Mouse (Mus musculus): Measurements from ENCODE around the gene Vti1a. TPM values are rescaled to one million over a fixed set of nuclear protein-coding genes. Genes with fewer than 3 reads are reported as not detected.

Gene Vti1a
- polyA plus RNA-seq, 1 experiment = not detected

GRCm38 (mm10) chr19:55499179-55499863 is 183.2 kb downstream of the Vti1a start:
- Histone ChIP-seq H3K4me1 (ENCODE audit: control insufficient read depth, insufficient read depth, low read length) (no peaks in the 10 kb centered on the region), H3K4me3 (ENCODE audit: insufficient read depth, low read depth, low read length) (no peak overlapping the region), H3K27ac (ENCODE audit: insufficient read depth, low read depth, low read length) (no peak overlapping the region)
- no peak for TF ChIP-seq POLR2A (IDR thresholded peaks at IDR 0.05; ENCODE audit: insufficient read depth, low read depth, low read length)
- 86% methylated on average over 18 of the region's 18 CpGs for WGBS

GRCm38 (mm10) chr19:55501985-55502384 is 185.9 kb downstream of the Vti1a start:
- WGBS = 73% methylated on average over 4 of the region's 4 CpGs
- TF ChIP-seq POLR2A (IDR thresholded peaks at IDR 0.05; ENCODE audit: insufficient read depth, low read depth, low read length) (no peak), CTCF (IDR thresholded peaks at IDR 0.05; ENCODE audit: insufficient read depth, low read depth, low read length) (no peak)
- no peak overlapping the region for H3K4me3 ChIP-seq (ENCODE audit: insufficient read depth, low read depth, low read length)
- H3K4me1 ChIP-seq (ENCODE audit: control insufficient read depth, insufficient read depth, low read length) = no peaks in the 10 kb centered on the region
- H3K27ac ChIP-seq (ENCODE audit: insufficient read depth, low read depth, low read length) = no peak overlapping the region

DNA sequence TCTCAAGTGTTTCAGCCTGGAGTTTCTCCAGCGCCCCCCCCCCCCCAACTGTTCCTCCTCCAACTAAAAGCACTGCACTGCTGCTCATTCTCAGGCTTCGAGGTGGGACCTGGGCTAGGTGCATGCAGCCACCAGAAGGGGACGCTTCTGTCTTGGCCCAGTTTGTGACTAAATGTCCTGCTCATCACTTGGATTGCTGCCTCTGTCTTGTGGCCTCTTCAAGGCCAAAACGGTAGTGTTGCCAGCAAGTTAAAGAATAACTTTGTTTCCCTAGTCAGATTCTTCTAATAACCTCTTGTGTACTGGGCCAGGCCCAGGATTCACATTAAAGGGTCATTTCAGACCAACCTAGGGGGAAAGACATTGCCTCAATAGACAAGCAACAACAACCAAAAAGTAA is 187.7 kb downstream of the Vti1a start:
- no peak for TF ChIP-seq POLR2A (IDR thresholded peaks at IDR 0.05; ENCODE audit: insufficient read depth, low read depth, low read length)
- TF ChIP-seq CTCF (IDR thresholded peaks at IDR 0.05; ENCODE audit: insufficient read depth, low read depth, low read length) = no peak
- WGBS = 83% methylated on average over 4 of the region's 4 CpGs
- Histone ChIP-seq H3K27ac (ENCODE audit: insufficient read depth, low read depth, low read length) (no peak overlapping the region), H3K4me1 (ENCODE audit: control insufficient read depth, insufficient read depth, low read length) (peaks cover 3% of the 10 kb centered on the region; the same call in 1 of the 2 replicates), H3K4me3 (ENCODE audit: insufficient read depth, low read depth, low read length) (no peak overlapping the region)

DNA sequence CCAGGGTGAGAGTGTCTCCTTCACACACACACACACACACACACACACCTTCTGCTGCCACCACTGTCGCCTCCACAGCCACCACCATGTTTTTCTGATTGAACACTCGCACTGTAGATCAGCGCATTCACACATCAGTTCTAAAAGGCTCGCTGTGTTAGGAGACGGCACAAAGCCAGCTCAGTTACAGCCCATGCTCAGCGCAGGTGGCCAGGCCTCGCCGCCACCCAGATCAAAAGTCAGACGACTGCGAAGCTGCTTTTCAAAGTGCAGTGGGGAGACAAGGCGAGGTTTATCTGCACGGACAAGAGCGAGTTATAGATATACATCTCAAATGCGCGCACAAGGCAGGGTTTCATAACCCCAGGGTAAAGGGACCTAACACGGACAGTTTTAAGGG is 191.7 kb downstream of the Vti1a start:
- Histone ChIP-seq H3K4me1 (ENCODE audit: control insufficient read depth, insufficient read depth, low read length) (peaks cover 3% of the 10 kb centered on the region; the same call in 1 of the 2 replicates), H3K4me3 (ENCODE audit: insufficient read depth, low read depth, low read length) (no peak overlapping the region), H3K27ac (ENCODE audit: insufficient read depth, low read depth, low read length) (no peak overlapping the region)
- WGBS = 82% methylated on average over 16 of the region's 16 CpGs
- TF ChIP-seq CTCF (IDR thresholded peaks at IDR 0.05; ENCODE audit: insufficient read depth, low read depth, low read length) = no peak
- TF ChIP-seq POLR2A (IDR thresholded peaks at IDR 0.05; ENCODE audit: insufficient read depth, low read depth, low read length) = no peak

- Histone ChIP-seq H3K4me3 (ENCODE audit: insufficient read depth, low read depth, low read length) (no peak overlapping the region), H3K27ac (ENCODE audit: insufficient read depth, low read depth, low read length) (no peak overlapping the region), H3K4me1 (ENCODE audit: control insufficient read depth, insufficient read depth, low read length) (peaks cover 3% of the 10 kb centered on the region; the same call in 1 of the 2 replicates)
- 92% methylated on average over 4 of the region's 4 CpGs for WGBS
- TF ChIP-seq CTCF (IDR thresholded peaks at IDR 0.05; ENCODE audit: insufficient read depth, low read depth, low read length) (no peak), POLR2A (IDR thresholded peaks at IDR 0.05; ENCODE audit: insufficient read depth, low read depth, low read length) (no peak)
These were observed 192.1 kb downstream of the Vti1a start for GRCm38 (mm10) chr19:55508239-55508638.

DNA sequence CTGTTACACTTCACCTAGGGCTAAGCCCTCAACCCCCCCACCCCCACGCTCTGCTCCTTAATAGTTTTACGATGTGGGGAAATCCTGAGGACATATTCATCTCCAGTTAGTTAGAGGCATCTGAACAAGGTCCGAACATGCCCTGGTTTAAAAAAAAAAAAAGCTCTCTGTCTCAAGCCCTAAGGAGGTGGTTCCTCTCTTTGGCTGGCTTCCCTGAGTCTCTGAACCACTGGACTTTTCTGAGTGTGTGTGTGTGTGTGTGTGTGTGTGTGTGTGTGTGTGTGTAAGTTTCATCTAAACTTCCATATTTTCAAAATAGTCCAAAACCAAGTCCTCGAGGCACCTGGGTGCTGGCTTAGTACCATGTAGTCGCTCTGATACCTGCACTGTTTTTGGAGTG is 192.9 kb downstream of the Vti1a start:
- Histone ChIP-seq H3K27ac (ENCODE audit: insufficient read depth, low read depth, low read length) (no peak overlapping the region), H3K4me3 (ENCODE audit: insufficient read depth, low read depth, low read length) (no peak overlapping the region), H3K4me1 (ENCODE audit: control insufficient read depth, insufficient read depth, low read length) (peaks cover 3% of the 10 kb centered on the region; the same call in 1 of the 2 replicates)
- WGBS = 89% methylated on average over 5 of the region's 5 CpGs
- no peak for TF ChIP-seq POLR2A (IDR thresholded peaks at IDR 0.05; ENCODE audit: insufficient read depth, low read depth, low read length)
- no peak for TF ChIP-seq CTCF (IDR thresholded peaks at IDR 0.05; ENCODE audit: insufficient read depth, low read depth, low read length)

DNA sequence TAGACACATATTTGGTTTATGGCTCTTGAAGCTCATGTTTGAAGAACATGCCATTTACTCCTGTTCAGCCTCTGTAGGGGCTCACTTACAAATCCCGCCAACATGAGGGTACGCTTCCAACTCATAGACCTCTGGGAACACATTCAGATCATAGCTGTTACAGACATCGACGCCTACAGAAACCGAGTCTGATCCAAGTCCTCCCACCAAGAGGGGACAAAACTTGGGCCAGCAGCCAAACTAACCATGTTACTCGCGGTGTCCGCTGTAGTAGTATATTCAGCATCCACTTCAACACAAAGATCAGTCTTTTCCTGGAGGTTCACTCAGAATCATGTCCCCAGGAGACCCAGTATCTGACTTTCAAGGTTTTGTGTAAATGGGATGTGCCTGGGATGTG is 193.5 kb downstream of the Vti1a start:
- 81% methylated on average over 8 of the region's 8 CpGs for WGBS
- no peak for TF ChIP-seq POLR2A (IDR thresholded peaks at IDR 0.05; ENCODE audit: insufficient read depth, low read depth, low read length)
- TF ChIP-seq CTCF (IDR thresholded peaks at IDR 0.05; ENCODE audit: insufficient read depth, low read depth, low read length) = no peak
- peaks cover 3% of the 10 kb centered on the region; the same call in 1 of the 2 replicates for H3K4me1 ChIP-seq (ENCODE audit: control insufficient read depth, insufficient read depth, low read length)
- H3K4me3 ChIP-seq (ENCODE audit: insufficient read depth, low read depth, low read length) = no peak overlapping the region
- no peak overlapping the region for H3K27ac ChIP-seq (ENCODE audit: insufficient read depth, low read depth, low read length)

GRCm38 (mm10) chr19:55513941-55514340 is 197.8 kb downstream of the Vti1a start:
- no peak overlapping the region for H3K4me3 ChIP-seq (ENCODE audit: insufficient read depth, low read depth, low read length)
- no peak overlapping the region for H3K27ac ChIP-seq (ENCODE audit: insufficient read depth, low read depth, low read length)
- TF ChIP-seq POLR2A (IDR thresholded peaks at IDR 0.05; ENCODE audit: insufficient read depth, low read depth, low read length) = no peak
- TF ChIP-seq CTCF (IDR thresholded peaks at IDR 0.05; ENCODE audit: insufficient read depth, low read depth, low read length) = no peak
- 89% methylated on average over 4 of the region's 4 CpGs for WGBS
- H3K4me1 ChIP-seq (ENCODE audit: control insufficient read depth, insufficient read depth, low read length) = no peaks in the 10 kb centered on the region

- H3K4me1 ChIP-seq (ENCODE audit: control insufficient read depth, insufficient read depth, low read length) = no peaks in the 10 kb centered on the region
- TF ChIP-seq CTCF (IDR thresholded peaks at IDR 0.05; ENCODE audit: insufficient read depth, low read depth, low read length) = no peak
- TF ChIP-seq POLR2A (IDR thresholded peaks at IDR 0.05; ENCODE audit: insufficient read depth, low read depth, low read length) = no peak
- 73% methylated on average over 2 of the region's 2 CpGs for WGBS
These were observed 204.1 kb downstream of the Vti1a start for GRCm38 (mm10) chr19:55520236-55520635.

More at GRCm38 (mm10) chr19:55520236-55520635, 204.1 kb downstream of the Vti1a start:
- Histone ChIP-seq H3K4me3 (ENCODE audit: insufficient read depth, low read depth, low read length) (no peak overlapping the region), H3K27ac (ENCODE audit: insufficient read depth, low read depth, low read length) (no peak overlapping the region)

Measured in olfactory bulb, adult 2 months (tissue).